Mouse (Mus musculus) megakaryocyte, embryonic 14.5 days (primary cell): ENCODE results near the gene Clasrp. TPM values are rescaled to one million over a fixed set of nuclear protein-coding genes. Genes with fewer than 3 reads are reported as not detected.
A peak's percentile ranks its signal among the peaks of the same experiment; 100 is the strongest.

Experiments used
- H3K27me3 ChIP-seq: replicated peaks from 2 replicates; pipeline ENCODE3; 2012; ENCODE audit warnings: inconsistent platforms
- H3K36me3 ChIP-seq: replicated peaks from 2 replicates; pipeline ENCODE3; 2012; ENCODE audit warnings: low read length, inconsistent platforms, mixed read lengths
- H3K4me1 ChIP-seq: 2 replicates; pipeline ENCODE4 v1.6.1; 2012; ENCODE audit warnings: inconsistent platforms
- H3K4me3 ChIP-seq: replicated peaks from 2 replicates; pipeline ENCODE3; 2012; ENCODE audit warnings: moderate library complexity, mild to moderate bottlenecking, inconsistent platforms
- H3K9me3 ChIP-seq: 2 replicates; pipeline ENCODE4 v1.6.1; 2012; ENCODE audit warnings: inconsistent platforms
- FLI1 ChIP-seq: IDR thresholded peaks from 2 replicates; pipeline ENCODE4 v1.6.1; 2012; ENCODE audit warnings: low read length, inconsistent platforms, mixed read lengths
- GATA1 ChIP-seq: IDR thresholded peaks from 3 replicates; pipeline ENCODE4 v1.6.1; 2012; ENCODE audit warnings: mixed read lengths, low read length, inconsistent platforms, borderline replicate concordance
- polyA plus RNA-seq: library from polyadenylated mRNA; stranded (reverse); fragments of >175 nt; gene quantifications from 2 replicates; pipeline ENCODE4 v1.2.3, GENCODE M21; 2012; ENCODE audit warnings: low replicate concordance; ENCODE audit not compliant: insufficient read depth

The Clasrp gene
- polyA plus RNA-seq, 1 experiment: 109 TPM

DNA sequence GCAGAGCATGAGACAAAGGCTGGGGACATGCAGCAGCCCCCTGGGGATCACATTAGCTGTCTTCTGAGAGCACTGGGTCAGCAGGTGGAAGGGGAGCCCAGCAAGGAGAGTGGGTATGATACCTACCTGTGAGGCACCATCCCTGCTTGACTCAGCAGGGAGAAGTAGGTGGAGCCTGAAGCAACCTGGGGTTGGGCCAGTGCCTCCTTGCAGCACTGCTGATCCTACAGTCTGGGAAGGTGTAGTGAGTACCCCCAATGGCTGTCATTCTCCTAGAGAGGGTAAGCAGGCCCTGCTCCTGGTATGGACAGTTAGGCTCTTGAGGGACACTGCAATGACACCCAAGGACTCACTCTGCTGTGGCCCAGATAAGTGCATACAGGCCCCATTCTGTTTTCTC is 28.0 kb upstream of the Clasrp start:
- H3K4me1 ChIP-seq: peaks cover 75% of the 10 kb centered on the region
- no peaks in the 10 kb centered on the region for H3K27me3 ChIP-seq
- peaks cover 58% of the 10 kb centered on the region for H3K36me3 ChIP-seq
- TF ChIP-seq GATA1 (no peak), FLI1 (no peak)
- H3K9me3 ChIP-seq: no peaks in the 10 kb centered on the region
- H3K4me3 ChIP-seq: peak overlapping the region; percentile 29

DNA sequence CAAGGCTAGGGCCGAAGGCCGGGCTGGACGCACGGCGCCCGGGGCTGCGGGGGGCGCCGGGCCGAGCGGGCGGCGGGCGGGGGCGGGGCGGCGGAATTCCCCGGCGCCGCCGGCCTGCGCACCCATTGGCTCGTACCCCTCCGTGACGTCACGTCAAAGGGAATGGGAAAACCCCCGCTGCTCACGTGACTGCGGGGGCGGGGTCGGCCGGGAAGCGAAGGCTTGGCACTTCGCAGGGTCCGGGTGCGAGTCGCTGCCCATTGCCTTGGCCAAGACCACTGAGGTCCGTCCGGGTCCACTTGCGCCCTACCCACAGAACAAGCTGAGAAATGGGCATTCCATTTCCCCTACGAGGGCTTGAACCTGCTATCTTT is 25.1 kb upstream of the Clasrp start, which contains the start of gene Relb:
Gene Relb, minus strand, starts transcription at position 78 of the 374 bp plus-strand sequence.
- H3K27me3 ChIP-seq: no peaks in the 10 kb centered on the region
- peaks cover 29% of the 10 kb centered on the region for H3K36me3 ChIP-seq
- TF ChIP-seq FLI1 (no peak), GATA1 (no peak)
- peaks cover 60% of the 10 kb centered on the region for H3K4me1 ChIP-seq
- peak within 1 kb of the TSS; percentile 97 for H3K4me3 ChIP-seq
- H3K9me3 ChIP-seq: no peaks in the 10 kb centered on the region

- H3K9me3 ChIP-seq: no peaks in the 10 kb centered on the region
- TF ChIP-seq FLI1 (no peak), GATA1 (no peak)
- H3K36me3 ChIP-seq: peaks cover 25% of the 10 kb centered on the region
- peak overlapping the region; percentile 97 for H3K4me3 ChIP-seq
- H3K4me1 ChIP-seq: peaks cover 60% of the 10 kb centered on the region
- H3K27me3 ChIP-seq: peaks cover 1% of the 10 kb centered on the region
These were observed 24.5 kb upstream of the Clasrp start for GRCm38 (mm10) chr7:19628536-19629360.

GRCm38 (mm10) chr7:19628192-19628535 is 23.9 kb upstream of the Clasrp start:
- Histone ChIP-seq H3K9me3 (no peaks in the 10 kb centered on the region), H3K36me3 (peaks cover 19% of the 10 kb centered on the region), H3K4me1 (peaks cover 60% of the 10 kb centered on the region), H3K4me3 (peak overlapping the region; percentile 97), H3K27me3 (peaks cover 1% of the 10 kb centered on the region)
- no peak for TF ChIP-seq GATA1
- TF ChIP-seq FLI1: no peak

DNA sequence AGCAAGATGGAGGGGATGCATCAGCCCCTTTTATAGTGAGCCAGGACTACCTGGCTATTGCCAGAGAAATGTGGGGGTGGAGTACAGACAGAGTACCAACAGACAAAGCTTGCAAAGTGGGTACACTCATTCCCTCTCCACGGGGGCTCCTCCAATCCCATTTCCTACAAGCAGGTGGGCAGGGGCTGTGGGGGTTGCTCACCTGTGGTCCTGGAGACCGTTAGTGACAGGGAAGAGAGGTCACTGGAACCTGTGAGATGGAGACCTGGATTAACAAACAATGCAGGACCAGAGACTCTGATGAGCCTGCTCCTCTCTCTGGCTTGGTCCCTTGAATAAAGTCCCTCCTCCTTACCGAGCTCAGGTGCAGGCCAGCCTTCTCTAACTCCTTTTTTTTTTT is 23.4 kb upstream of the Clasrp start:
- no peak for TF ChIP-seq GATA1
- TF ChIP-seq FLI1: no peak
- Histone ChIP-seq H3K4me1 (peaks cover 58% of the 10 kb centered on the region), H3K27me3 (peaks cover 1% of the 10 kb centered on the region), H3K36me3 (peaks cover 16% of the 10 kb centered on the region), H3K4me3 (peak overlapping the region; percentile 97), H3K9me3 (no peaks in the 10 kb centered on the region)

DNA sequence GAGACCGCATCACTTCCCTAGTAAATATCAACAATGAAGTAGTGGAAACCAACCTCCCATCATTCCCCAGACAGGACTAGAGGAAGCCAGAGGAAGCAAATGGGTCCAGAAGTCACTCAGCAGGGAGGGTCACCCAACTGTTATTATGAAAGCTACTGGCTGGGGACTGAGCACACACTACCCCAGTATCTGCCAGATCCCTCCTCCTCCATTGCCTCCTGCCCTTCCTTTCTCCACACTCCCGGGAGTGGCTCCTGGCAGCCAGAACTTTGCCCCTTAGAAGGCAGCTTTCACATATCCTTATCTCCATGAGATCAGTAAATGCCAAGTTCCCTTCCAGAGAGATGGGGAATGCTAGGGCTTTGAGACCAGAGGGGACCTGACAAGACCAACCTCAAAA is 19.1 kb upstream of the Clasrp start:
- Histone ChIP-seq H3K36me3 (peaks cover 16% of the 10 kb centered on the region), H3K4me3 (no peak overlapping the region), H3K9me3 (no peaks in the 10 kb centered on the region), H3K4me1 (peaks cover 40% of the 10 kb centered on the region), H3K27me3 (peaks cover 3% of the 10 kb centered on the region)
- TF ChIP-seq GATA1 (no peak), FLI1 (no peak)

- peaks cover 27% of the 10 kb centered on the region for H3K36me3 ChIP-seq
- H3K4me3 ChIP-seq: no peak overlapping the region
- peaks cover 3% of the 10 kb centered on the region for H3K27me3 ChIP-seq
- peaks cover 31% of the 10 kb centered on the region for H3K4me1 ChIP-seq
- no peaks in the 10 kb centered on the region for H3K9me3 ChIP-seq
- TF ChIP-seq FLI1: no peak
- TF ChIP-seq GATA1: no peak
These were observed 18.0 kb upstream of the Clasrp start for GRCm38 (mm10) chr7:19622241-19622640.

DNA sequence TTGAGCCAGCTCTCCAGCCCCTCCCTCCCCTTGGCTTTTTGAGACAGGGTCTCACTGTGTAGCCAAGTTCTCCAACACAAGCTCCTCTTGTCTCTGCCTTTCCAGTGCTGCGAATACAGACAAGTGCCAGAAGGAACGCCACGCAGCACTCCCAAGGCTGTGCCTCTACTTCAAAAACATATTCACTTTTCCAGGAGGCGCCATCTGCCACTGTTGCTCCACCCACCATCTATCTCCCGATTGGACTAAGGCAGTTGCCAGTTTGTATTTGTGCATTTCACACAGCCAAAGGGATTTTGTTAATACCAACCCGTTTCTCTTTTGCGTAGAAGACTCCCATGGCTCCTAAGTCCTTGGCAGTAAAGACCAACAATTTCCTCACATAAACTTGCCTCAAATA is 16.5 kb upstream of the Clasrp start:
- Histone ChIP-seq H3K9me3 (no peaks in the 10 kb centered on the region), H3K36me3 (peaks cover 38% of the 10 kb centered on the region), H3K4me1 (peaks cover 26% of the 10 kb centered on the region), H3K4me3 (no peak overlapping the region), H3K27me3 (peaks cover 3% of the 10 kb centered on the region)
- TF ChIP-seq GATA1: no peak
- TF ChIP-seq FLI1: no peak

GRCm38 (mm10) chr7:19619004-19619801 is 14.9 kb upstream of the Clasrp start:
- Histone ChIP-seq H3K4me1 (peaks cover 26% of the 10 kb centered on the region), H3K4me3 (peak overlapping the region; percentile 38), H3K36me3 (peaks cover 54% of the 10 kb centered on the region), H3K9me3 (no peaks in the 10 kb centered on the region), H3K27me3 (peaks cover 3% of the 10 kb centered on the region)
- TF ChIP-seq FLI1: no peak
- no peak for TF ChIP-seq GATA1

DNA sequence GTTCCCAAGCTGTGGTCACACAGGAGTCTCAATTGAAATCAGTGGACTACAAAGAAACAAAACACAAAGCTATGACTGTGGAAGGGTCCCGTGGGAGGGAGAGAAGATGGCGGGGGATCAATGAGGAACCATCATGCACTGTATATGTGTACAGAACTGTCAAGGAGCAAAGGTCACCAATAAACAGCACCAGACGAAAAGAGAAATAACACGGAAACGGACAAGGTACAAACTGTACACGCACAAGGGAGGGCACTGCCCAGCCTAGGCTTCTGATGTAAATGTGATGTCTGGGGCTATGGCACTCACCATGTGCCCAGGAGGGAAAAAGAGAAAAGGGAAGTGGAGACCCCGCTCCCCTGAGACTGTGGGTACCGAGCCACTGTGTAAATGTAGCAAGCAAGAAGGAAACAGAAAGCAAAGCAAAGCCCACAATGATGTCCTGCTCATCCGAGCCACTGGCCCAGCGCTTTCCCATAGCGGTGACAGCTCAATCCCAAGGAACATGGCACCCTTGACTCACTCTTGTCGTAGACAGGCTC is 10.8 kb upstream of the Clasrp start:
- H3K27me3 ChIP-seq: peaks cover 1% of the 10 kb centered on the region
- H3K36me3 ChIP-seq: peaks cover 78% of the 10 kb centered on the region
- H3K4me3 ChIP-seq: no peak overlapping the region
- H3K4me1 ChIP-seq: peaks cover 10% of the 10 kb centered on the region
- TF ChIP-seq FLI1 (no peak), GATA1 (no peak)
- no peaks in the 10 kb centered on the region for H3K9me3 ChIP-seq
